ENCODE assay signal across 21 mouse cellular contexts in genomic region chr7:137935896-137936295, GRCm38 (mm10).
DNase-seq lines count a peak whose midpoint lies in the region; ATAC-seq and TF ChIP-seq lines count a peak whose summit lies in the region.
"Had no signal": no experiment of that assay in that cellular context is flagged by ENCODE, and none has a peak within 500 bp of the region (broad histone marks: within the 10 kb centered on the region; RNA-seq: fewer than 3 reads in every experiment).

No protein-coding gene starts in this region.

- H3K4me2 ChIP-seq in kidney, embryonic 15.5 days = no peak overlapping the region
- H3K4me2 ChIP-seq: hindbrain, embryonic 12.5 days; liver, embryonic 15.5 days; lung, embryonic 15.5 days; neural tube, embryonic 15.5 days had no signal

- no peaks in the 10 kb centered on the region; the same call in 1 of the 2 replicates for H3K27me3 ChIP-seq in kidney, adult 2 months (replicated peaks; ENCODE audit: control insufficient read depth, insufficient read depth, low read length)
- H3K27me3 ChIP-seq in kidney, embryonic 15.5 days = no peaks in the 10 kb centered on the region
- H3K27me3 ChIP-seq: hindbrain, embryonic 12.5 days; liver, embryonic 15.5 days; lung, embryonic 15.5 days; megakaryocyte, embryonic 14.5 days; neural tube, embryonic 15.5 days had no signal

- H3K4me3 ChIP-seq in kidney, adult 2 months (ENCODE audit: insufficient read depth, low read depth, low read length) = no peak overlapping the region
- no peak overlapping the region for H3K4me3 ChIP-seq in kidney, embryonic 15.5 days (replicated peaks)
- H3K4me3 ChIP-seq: hindbrain, embryonic 12.5 days; limb, embryonic 10.5 days; liver, embryonic 15.5 days; lung, embryonic 15.5 days; megakaryocyte, embryonic 14.5 days; neural tube, embryonic 15.5 days had no signal

- H3K9me3 ChIP-seq in kidney, embryonic 15.5 days (replicated peaks) = no peaks in the 10 kb centered on the region
- H3K9me3 ChIP-seq: hindbrain, embryonic 12.5 days; limb, embryonic 10.5 days; liver, embryonic 15.5 days; lung, embryonic 15.5 days; megakaryocyte, embryonic 14.5 days; neural tube, embryonic 15.5 days had no signal

- no peaks in the 10 kb centered on the region; the same call in 1 of the 2 replicates for H3K4me1 ChIP-seq in kidney, adult 2 months (ENCODE audit: control insufficient read depth, insufficient read depth, low read length)
- no peaks in the 10 kb centered on the region for H3K4me1 ChIP-seq in kidney, embryonic 15.5 days
- H3K4me1 ChIP-seq: limb, embryonic 10.5 days; liver, embryonic 15.5 days; lung, embryonic 15.5 days; megakaryocyte, embryonic 14.5 days; neural tube, embryonic 15.5 days had no signal

- H3K27ac ChIP-seq in kidney, adult 2 months (ENCODE audit: insufficient read depth, low read depth, low read length) = no peak overlapping the region
- no peak overlapping the region for H3K27ac ChIP-seq in kidney, embryonic 15.5 days
- H3K27ac ChIP-seq: hindbrain, embryonic 12.5 days; limb, embryonic 10.5 days; liver, embryonic 15.5 days; lung, embryonic 15.5 days; neural tube, embryonic 15.5 days had no signal

- TF ChIP-seq POLR2A in kidney, adult 2 months (IDR thresholded peaks at IDR 0.05; ENCODE audit: low read depth, low read length) = no peak

- WGBS in kidney, adult 2 months = 16% methylated on average over 3 of the region's 3 CpGs
- 39% methylated on average over 3 of the region's 3 CpGs for WGBS in kidney, embryonic 15.5 days

- TF ChIP-seq CTCF in kidney, adult 2 months (conservative IDR thresholded peaks at IDR 0.05; ENCODE audit: insufficient read depth, insufficient read length, low read depth, low read length) = no peak

- ATAC-seq in kidney, embryonic 15.5 days (replicated peaks; ENCODE audit: low FRiP score) = no peak
- no peak for ATAC-seq in megakaryocyte-erythroid progenitor cell, adult 5-6 weeks (replicated peaks; ENCODE audit: low FRiP score, low TSS enrichment, poor library complexity, severe bottlenecking)
- ATAC-seq: CD4-positive, CD25-positive, alpha-beta regulatory T cell, adult 4 months had no signal

- DNase-seq in cerebellum, postnatal 25 days = peak; percentile 55 to 71
- no peak for DNase-seq in cerebellum, adult 9-10 months
- DNase-seq in kidney, adult 2 months = peak; percentile 62
- DNase-seq in Muller cell, postnatal 12 days (ENCODE audit: inconsistent ontology term) = peak; percentile 2
- peak; percentile 38 to 66 for DNase-seq in kidney, postnatal 25 days
- DNase-seq: adrenal gland, postnatal 25 days; cerebellum, adult 11 months; gastrocnemius, postnatal 36 days; liver; lung, postnatal 36 days; right cerebral cortex, postnatal 25 days; spleen, adult 18-20 months had no signal

- no peak overlapping the region for H3K9ac ChIP-seq in kidney, embryonic 15.5 days
- H3K9ac ChIP-seq: hindbrain, embryonic 12.5 days; liver, embryonic 15.5 days; lung, embryonic 15.5 days; neural tube, embryonic 15.5 days had no signal

- H3K36me3 ChIP-seq in kidney, adult 2 months (ENCODE audit: control insufficient read depth, insufficient read depth, low read length) = no peaks in the 10 kb centered on the region
- H3K36me3 ChIP-seq in kidney, embryonic 15.5 days = no peaks in the 10 kb centered on the region
- H3K36me3 ChIP-seq: hindbrain, embryonic 12.5 days; limb, embryonic 10.5 days; liver, embryonic 15.5 days; lung, embryonic 15.5 days; neural tube, embryonic 15.5 days had no signal
